Mouse (Mus musculus) thymus, postnatal 36 days (tissue): Measurements from ENCODE around the gene Cabp1.

Experiments
- DNase-seq, 2 experiments: peaks; one replicate each; pipeline ENCODE4 v3.0.0; 2022; ENCODE audit warnings: mixed read lengths in 2 of 2

The Cabp1 gene

DNA sequence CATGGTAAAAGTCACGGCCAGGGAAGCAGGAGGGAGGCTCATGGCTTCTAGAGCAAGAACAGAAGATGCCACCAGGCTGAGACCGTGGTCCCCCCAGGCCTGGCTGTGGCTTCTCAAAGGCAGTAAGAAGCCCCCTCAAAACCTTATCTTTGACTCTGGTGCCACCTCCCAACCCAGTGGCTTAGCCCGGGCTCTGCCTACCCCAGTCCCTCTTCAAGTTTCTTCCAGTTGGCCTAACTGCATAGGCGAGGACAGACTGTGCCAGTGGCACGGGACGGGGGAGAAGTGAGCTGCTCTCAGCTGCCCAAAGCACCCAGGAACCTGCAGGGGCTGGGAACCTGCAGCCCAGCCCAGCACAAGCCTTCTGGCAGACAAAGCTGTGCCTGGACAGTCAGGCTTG is 69.5 kb downstream of the Cabp1 start:
- DNase-seq = peak in 1 of 2 experiments; percentile 30

DNA sequence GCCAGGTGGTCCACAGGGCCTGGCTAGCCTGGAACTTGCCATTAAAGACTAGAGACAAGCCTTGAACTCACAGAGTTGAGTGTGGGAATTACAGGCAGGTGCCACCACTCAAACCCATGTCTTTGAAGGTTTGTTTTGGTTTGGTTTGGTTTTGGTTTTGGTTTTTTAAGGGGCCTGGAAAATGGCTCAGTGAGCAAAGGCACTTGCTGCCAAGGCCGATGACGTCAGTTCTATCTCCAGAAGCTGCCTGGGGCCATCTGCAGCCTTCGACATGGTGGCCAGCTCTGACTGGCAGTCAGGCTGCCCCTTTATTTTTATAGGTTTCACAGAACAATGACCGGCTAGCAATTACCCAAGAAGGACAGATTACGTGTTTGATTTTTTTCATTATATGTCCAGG is 73.2 kb downstream of the Cabp1 start:
- no peak for DNase-seq

- peak; percentile 92 to 96 for DNase-seq
Observed at GRCm38 (mm10) chr5:115118961-115119570, 75.1 kb downstream of the Cabp1 start, which contains the start of gene Acads. TSS of gene Acads (minus strand) at chr5:115119346.
